Mouse (Mus musculus) heart, postnatal 36 days (tissue): Measurements from ENCODE around the gene Olfr133. TPM values are rescaled to one million over a fixed set of nuclear protein-coding genes. Genes with fewer than 3 reads are reported as not detected.
"Not testable (repeated sequence)": the region's sequence is repeated elsewhere in the genome, so short reads cannot be mapped to it uniquely, and the experiment has no call there.

Experiments used
- DNase-seq, 2 experiments: peaks; one replicate each; pipeline ENCODE4 v3.0.0; 2021 to 2022
- intact Hi-C: fragments of 180-260 bp; cut with DNase I; formaldehyde crosslinking; loops from one replicate; pipeline ENCODE4 v1.15.1; 2025
- total RNA-seq, 2 experiments: library from RNA; stranded (reverse); gene quantifications; 2 replicates each; pipeline ENCODE4 v1.2.3; 2021

The Olfr133 gene
- total RNA-seq, result not detected

DNA sequence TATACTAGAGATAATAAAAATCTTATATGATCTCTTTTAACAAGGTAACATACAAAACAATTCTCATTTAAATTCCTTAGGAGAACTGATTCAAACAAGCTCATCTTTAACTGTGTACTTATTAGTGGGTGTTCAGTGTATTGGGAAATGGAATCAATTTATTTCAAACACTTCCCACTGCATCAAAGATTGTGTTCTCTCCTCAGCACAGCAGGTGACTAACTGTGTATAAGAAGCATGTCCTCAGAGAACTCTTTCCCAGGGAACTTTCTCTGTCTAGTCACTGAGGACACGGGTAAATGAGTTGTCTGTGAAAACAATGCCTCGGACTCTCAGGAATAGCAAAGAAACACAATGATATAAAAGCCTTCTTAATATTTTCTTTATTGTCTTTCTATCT lies at the start of gene Olfr133:
Gene Olfr133 (plus strand): TSS at position 301 of the 400 bp plus-strand sequence.
- intact Hi-C loops, result no loop called here
- no peak for DNase-seq

DNA sequence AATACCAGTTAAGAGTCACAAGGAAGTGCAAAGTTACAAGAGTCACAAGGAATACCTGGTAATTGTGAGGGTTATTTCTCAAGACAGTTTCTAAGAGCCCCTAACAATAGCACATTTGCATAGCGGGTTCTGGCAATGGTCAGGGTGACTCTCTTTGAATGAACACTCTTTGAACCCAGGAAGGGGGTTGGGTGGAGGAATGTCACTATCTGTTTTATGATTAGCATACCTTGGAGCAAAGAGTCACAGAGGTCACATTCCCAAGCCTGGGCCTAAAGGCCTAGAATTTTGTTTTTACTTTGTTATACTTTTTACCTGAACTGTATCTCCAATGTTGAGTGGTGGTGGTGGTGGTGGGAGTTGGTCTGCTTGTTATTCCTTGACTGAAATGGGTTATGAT lies 20.9 kb upstream of the Olfr133 start:
- intact Hi-C loops, DNase-seq: not testable (repeated sequence)

GRCm38 (mm10) chr17:38125371-38125770 lies 19.7 kb upstream of the Olfr133 start:
- DNase-seq, intact Hi-C loops: not testable (repeated sequence)

DNA sequence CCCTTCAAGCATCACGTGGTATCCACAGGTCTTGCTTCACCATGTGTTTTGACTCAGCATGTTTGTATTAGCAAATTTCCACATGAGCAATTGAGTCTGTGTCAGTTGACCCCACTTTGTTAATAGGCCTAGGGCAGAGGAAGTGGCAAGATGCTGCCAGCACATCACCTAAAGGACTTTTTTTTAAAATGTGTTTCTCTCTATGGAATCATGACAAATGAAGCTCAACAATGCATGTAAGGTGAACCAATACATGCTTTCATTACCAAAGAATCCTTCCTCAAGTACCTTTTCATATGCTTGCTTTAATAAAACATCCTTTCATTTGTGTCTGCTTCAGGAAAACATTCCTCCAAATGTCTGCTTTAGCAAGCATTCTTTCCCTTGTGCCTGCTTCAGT lies 10.7 kb upstream of the Olfr133 start, which contains the start of gene Olfr132:
Gene Olfr132 (minus strand): TSS at position 101 of the 400 bp plus-strand sequence.
- intact Hi-C loops, result no loop called here
- no peak for DNase-seq

DNA sequence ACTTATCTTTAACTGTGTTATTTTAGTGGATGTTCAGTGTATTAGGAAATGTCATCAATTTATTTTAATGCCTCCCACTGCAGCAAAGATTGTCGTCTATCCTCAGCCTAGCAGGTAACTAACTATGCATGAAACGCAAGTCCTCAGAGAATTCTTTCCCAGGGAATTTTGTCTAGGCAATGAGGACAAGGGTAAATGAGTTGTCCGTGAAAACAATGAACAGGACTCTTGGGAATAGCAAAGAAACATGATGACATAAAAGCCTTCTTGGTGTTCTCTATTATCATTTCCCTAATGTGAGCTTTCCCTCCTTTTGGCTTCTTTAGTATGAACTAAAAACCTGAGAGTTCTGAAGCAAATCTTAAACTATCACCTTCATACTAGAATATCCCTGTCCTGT lies 26.0 kb downstream of the Olfr133 start, which contains the start of gene Olfr134:
Gene Olfr134 (plus strand): TSS at position 301 of the 400 bp plus-strand sequence.
- DNase-seq, result no peak
- intact Hi-C loops, result no loop called here

Other genes with a start within 250 kb of the Olfr133 start
- gene Olfr127, start 244.8 kb upstream of the Olfr133 start, total RNA-seq, result not detected
- gene Olfr128, start 224.7 kb upstream of the Olfr133 start, total RNA-seq, result not detected
- not detected for gene Olfr761, start 192.2 kb upstream of the Olfr133 start, total RNA-seq
- not detected for gene Olfr129, start 85.2 kb upstream of the Olfr133 start, total RNA-seq
- not detected for gene Olfr130, start 81.4 kb upstream of the Olfr133 start, total RNA-seq
- not detected for gene Olfr131, start 56.6 kb upstream of the Olfr133 start, total RNA-seq
- not detected for gene Olfr132, start 10.8 kb upstream of the Olfr133 start, total RNA-seq
- not detected for gene Olfr134, start 26.1 kb downstream of the Olfr133 start, total RNA-seq
- gene Olfr135, start 59.1 kb downstream of the Olfr133 start, total RNA-seq, result not detected
- not detected for gene Olfr138, start 115.8 kb downstream of the Olfr133 start, total RNA-seq
- not detected for gene Olfr137, start 162.3 kb downstream of the Olfr133 start, total RNA-seq
- gene Olfr136, start 184.6 kb downstream of the Olfr133 start, total RNA-seq, result not detected